Mouse (Mus musculus) forebrain, embryonic 10.5 days (tissue): ENCODE data around the gene Dnmt3b. TPM values are rescaled to one million over a fixed set of nuclear protein-coding genes. Genes with fewer than 3 reads are reported as not detected.
A peak's percentile ranks its signal among the peaks of the same experiment; 100 is the strongest.

Experiments
- DNase-seq: peaks from one replicate; pipeline ENCODE4 v3.0.0-alpha.2; 2017; ENCODE audit warnings: low spot score; ENCODE audit errors: extremely low spot score
- H3K27ac ChIP-seq: fragments of 300-500 bp; sonication (generic); 2 replicates; pipeline ENCODE4 v1.5.1; 2016; ENCODE audit warnings: mild to moderate bottlenecking
- H3K27me3 ChIP-seq: fragments of 300-500 bp; sonication (generic); 2 replicates; pipeline ENCODE4 v1.6.1; 2016; ENCODE audit warnings: mild to moderate bottlenecking; ENCODE audit not compliant: poor library complexity, severe bottlenecking
- H3K36me3 ChIP-seq: fragments of 300-500 bp; sonication (generic); replicated peaks from 2 replicates; pipeline ENCODE4 v1.6.1; 2016; ENCODE audit warnings: mild to moderate bottlenecking, moderate library complexity
- H3K4me1 ChIP-seq: fragments of 300-500 bp; sonication (generic); 2 replicates; pipeline ENCODE4 v1.6.1; 2016
- H3K4me3 ChIP-seq: fragments of 300-500 bp; sonication (generic); 2 replicates; pipeline ENCODE4 v1.5.1; 2016; ENCODE audit warnings: mild to moderate bottlenecking, moderate library complexity
- H3K9me3 ChIP-seq: fragments of 300-500 bp; sonication (generic); 2 replicates; pipeline ENCODE4 v1.6.1; 2016; ENCODE audit warnings: mild to moderate bottlenecking, moderate library complexity
- WGBS: fragments of 180-500 bp; shearing (Covaris S2); methylation state at CpG from one replicate; pipeline ENCODE4 v1.1.7; 2016; 5-methylcytosine and 5-hydroxymethylcytosine counted together
- polyA plus RNA-seq: library from polyadenylated mRNA; unstranded; fragments of >200 nt; fragmentation: Nextera tagmentation; extraction: Ambion mirVana; gene quantifications from 2 replicates; pipeline ENCODE4 v1.2.1, GENCODE M21; 2016

The Dnmt3b gene
- 24.8 and 26.9 TPM in 2 replicates for polyA plus RNA-seq

DNA sequence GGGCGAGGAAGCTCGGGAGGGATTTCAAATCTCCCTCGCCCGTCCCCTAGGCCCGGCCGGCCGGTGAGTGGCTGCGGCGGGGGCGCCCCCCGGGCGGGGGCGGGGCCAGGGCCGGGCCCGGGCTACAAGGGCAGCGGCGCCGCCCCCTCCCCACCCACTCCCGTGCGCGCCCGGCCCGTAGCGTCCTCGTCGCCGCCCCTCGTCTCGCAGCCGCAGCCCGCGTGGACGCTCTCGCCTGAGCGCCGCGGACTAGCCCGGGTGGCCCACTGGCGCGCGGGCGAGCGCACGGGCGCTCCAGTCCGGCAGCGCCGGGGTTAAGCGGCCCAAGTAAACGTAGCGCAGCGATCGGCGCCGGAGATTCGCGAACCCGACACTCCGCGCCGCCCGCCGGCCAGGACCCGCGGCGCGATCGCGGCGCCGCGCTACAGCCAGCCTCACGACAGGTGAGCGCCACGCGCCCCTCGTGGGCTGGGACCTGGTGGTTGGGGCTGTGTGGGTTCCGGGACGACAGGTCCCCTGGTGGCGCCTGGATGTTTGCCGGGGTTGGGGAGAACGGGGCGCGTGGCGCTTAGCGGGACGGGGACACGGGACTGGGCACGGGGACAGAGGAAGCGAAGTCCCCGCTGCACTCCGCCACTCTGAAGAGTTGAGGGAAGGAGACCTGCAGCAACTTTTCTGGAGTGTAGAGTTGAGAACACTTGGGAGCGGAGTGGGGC is at the start of gene Dnmt3b:
Dnmt3b (plus strand) TSS at position 153 of the 716 bp plus-strand sequence.
- peak within 1 kb of the TSS; percentile 87 for H3K4me3 ChIP-seq
- H3K4me1 ChIP-seq = peaks cover 50% of the 10 kb centered on the region
- peak; percentile 69 for DNase-seq
- no peaks in the 10 kb centered on the region for H3K9me3 ChIP-seq
- under 1% methylated on average over 86 of the region's 93 CpGs for WGBS
- H3K27me3 ChIP-seq = peaks cover 20% of the 10 kb centered on the region
- H3K27ac ChIP-seq = peak within 1 kb of the TSS; percentile 93
- peaks cover 4% of the 10 kb centered on the region; the same call in 1 of the 2 replicates for H3K36me3 ChIP-seq

DNA sequence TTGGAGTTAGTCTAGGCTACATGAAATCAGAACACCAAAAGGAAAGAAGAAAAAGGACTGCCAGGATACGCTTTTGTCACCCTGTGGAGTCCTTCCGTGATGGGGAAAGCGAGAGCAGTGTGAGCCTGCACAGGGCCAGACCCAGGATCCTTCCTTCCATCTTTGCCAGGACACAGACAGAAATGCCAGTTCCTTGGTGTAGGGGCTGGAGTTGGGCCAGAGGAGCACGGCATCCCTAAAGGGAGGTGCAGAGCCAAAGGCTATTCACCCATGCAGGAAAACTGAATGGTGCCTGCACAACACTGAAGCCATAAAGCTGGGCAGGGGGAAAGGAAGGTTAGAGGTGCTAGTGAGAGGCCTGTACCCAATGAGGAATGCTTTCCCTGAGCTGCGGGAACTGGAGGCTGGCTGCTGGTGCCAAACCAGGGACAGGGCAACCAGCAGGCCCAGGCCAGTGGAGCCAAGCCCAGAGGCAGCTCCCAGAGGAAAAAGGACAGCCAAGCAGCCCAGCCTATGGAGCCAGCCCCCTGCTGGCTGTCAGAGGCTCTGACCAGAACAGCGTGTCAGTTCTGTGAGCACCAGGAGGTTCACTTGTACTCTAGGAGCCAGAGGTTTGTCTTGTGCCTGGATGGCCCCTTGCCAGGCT is 49.1 kb upstream of the Dnmt3b start:
- peaks cover 26% of the 10 kb centered on the region for H3K4me1 ChIP-seq
- no peaks in the 10 kb centered on the region for H3K27me3 ChIP-seq
- no peaks in the 10 kb centered on the region for H3K9me3 ChIP-seq
- no peak for DNase-seq
- no peak overlapping the region for H3K4me3 ChIP-seq
- WGBS = 60% methylated on average over 6 of the region's 6 CpGs
- H3K27ac ChIP-seq = peak overlapping the region; percentile 25
- H3K36me3 ChIP-seq = no peaks in the 10 kb centered on the region

DNA sequence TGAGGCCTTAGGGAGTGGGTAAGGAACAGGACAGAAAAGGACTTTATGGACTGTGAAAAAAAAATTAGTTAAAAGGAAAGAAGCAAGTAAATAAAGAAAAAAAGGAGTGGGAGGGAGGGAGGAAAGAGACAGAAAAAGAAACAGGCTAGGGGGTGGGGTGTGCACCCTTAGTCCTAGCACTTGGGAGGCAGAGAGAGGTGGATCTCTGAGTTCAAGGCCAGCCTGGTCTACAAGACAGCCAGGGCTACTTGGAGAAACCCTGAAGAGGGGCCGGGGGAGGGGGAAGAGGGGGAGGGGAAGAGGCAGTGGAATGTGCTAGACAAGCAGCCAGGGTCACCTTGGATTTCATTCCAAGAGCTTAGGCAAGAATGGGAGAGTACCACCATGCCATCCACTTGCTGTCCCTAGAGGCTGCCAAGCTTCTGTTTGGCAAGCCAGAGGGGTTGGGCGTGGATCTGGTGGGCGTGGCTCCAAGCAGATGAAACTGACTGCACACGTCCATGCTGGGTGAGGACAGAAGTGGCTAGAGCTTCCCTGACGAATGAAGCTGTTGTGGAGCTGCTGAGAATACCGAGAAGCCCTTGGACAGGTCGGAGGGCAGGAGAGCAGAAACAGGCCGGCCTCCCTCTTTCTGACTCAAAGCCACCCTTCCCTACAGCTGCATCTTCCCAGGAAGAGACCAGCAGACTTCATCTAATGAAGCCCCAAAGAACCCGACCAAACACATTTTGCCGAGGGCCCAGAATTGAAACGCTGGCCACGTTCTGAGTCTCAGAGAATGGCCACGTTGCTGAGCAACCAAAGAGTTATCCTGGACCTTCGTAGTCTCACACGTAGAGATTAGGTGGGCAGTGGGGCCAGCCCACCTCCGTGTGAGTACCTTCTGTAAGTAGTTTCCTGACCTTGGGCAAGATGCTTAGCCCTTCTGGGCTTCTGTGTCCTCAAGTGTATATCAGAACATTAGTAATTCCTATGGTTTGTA is 48.3 kb upstream of the Dnmt3b start:
- no peak for DNase-seq
- 64% methylated on average over 16 of the region's 16 CpGs for WGBS
- Histone ChIP-seq H3K36me3 (no peaks in the 10 kb centered on the region), H3K9me3 (no peaks in the 10 kb centered on the region), H3K4me1 (peaks cover 26% of the 10 kb centered on the region), H3K4me3 (no peak overlapping the region), H3K27me3 (no peaks in the 10 kb centered on the region), H3K27ac (no peak overlapping the region; the same call in 1 of the 2 replicates)

DNA sequence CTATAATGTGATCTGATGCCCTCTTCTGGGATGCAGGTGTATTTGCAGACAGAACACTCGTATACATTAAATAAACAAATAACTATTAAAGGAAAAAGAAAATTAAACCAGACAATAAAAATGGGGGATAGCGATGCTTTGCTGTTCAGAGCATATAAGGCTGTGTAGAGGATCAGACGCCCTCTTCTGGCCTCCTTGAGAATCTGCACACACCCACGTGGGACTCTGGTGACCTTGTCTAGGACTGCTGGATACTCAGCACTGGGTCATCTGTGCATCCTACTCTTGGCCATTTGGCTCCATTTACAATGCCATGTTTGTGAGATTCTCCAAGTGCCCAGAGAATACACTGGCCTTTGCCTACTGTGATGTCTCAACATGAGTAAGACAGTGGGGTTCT is 45.5 kb upstream of the Dnmt3b start:
- no peak overlapping the region for H3K27ac ChIP-seq
- no peak for DNase-seq
- H3K9me3 ChIP-seq = no peaks in the 10 kb centered on the region
- peaks cover 17% of the 10 kb centered on the region for H3K4me1 ChIP-seq
- no peaks in the 10 kb centered on the region for H3K27me3 ChIP-seq
- no peak overlapping the region for H3K4me3 ChIP-seq
- H3K36me3 ChIP-seq = no peaks in the 10 kb centered on the region
- 38% methylated on average over 4 of the region's 4 CpGs for WGBS

DNA sequence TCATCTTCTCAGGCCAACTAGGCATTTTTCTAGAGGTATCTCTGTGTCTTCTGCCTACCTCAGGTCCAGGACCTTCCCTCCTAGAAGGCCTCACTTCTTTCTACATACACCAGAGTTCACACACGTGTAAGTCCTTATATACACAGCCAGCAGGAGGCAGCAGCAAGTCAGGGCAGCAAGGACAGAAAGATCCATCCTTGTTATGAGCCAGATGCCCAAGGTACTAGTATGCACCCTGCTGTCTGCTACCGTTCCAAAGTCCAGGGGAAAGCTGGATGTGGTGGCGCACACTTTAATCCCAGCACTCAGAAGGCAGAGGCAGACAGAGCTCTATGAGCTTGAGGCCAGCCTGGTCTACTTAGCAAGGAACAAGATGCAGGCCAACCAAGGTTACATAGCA is 42.8 kb upstream of the Dnmt3b start:
- H3K4me1 ChIP-seq = peaks cover 29% of the 10 kb centered on the region
- H3K27me3 ChIP-seq = no peaks in the 10 kb centered on the region
- no peak overlapping the region for H3K27ac ChIP-seq
- no peaks in the 10 kb centered on the region for H3K9me3 ChIP-seq
- WGBS = 80% methylated on average over 3 of the region's 3 CpGs
- H3K36me3 ChIP-seq = no peaks in the 10 kb centered on the region
- H3K4me3 ChIP-seq = no peak overlapping the region
- no peak for DNase-seq

DNA sequence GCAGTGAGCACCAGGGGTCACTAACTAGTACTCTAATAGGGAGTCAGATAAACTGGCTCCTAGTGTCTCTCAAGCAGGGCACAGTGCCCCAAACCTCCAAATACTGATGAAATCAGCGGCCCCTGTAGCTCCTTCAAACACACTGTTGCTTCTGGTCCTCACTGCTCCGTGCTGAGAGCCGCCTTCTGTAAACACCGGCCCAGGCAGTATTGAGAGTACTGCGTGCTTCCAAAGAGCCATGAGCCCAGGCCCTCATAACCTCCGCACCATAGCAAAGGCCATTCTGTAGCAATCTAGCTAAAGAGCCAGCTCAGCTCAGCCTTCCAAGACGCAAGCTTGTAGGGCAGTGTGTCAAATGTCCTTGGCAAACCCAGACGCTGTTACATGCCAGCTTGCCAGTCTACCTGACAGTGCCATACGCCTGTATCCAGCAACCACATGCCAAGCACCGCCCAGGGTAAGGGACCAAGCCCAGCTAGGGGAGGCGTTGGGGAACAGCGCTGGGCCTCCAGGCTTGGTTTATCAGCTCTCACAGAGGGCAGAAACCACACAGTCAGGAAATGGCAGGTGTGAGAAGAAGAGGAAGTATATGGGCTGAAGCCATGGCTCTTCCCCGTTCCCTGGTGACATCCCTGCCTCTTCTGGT is 41.3 kb upstream of the Dnmt3b start:
- DNase-seq = no peak
- WGBS = 87% methylated on average over 13 of the region's 13 CpGs
- Histone ChIP-seq H3K27me3 (no peaks in the 10 kb centered on the region), H3K9me3 (no peaks in the 10 kb centered on the region), H3K36me3 (no peaks in the 10 kb centered on the region), H3K27ac (peak overlapping the region; percentile 33; the same call in 1 of the 2 replicates), H3K4me1 (peaks cover 41% of the 10 kb centered on the region), H3K4me3 (no peak overlapping the region)

DNA sequence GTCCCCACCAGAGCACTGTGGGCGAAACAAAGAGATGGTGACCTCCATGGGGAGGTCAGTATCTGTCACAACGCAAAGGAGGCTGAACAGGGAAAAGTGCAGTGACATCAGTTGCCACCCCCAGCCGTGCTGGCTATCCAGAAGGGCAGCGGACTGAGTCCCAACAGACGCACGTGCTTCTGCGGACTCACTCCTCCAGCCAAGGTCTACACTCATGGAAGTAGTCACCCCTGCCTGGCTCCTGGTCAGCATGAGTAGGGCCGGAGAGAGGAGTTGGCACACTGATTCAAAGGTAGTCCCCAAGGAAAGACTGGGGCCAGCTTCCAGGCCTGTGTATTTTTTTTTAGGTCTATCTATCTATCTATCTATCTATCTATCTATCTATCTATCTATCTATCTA is 40.2 kb upstream of the Dnmt3b start:
- H3K27ac ChIP-seq = peak overlapping the region; percentile 87; the same call in 1 of the 2 replicates
- no peak for DNase-seq
- 68% methylated on average over 8 of the region's 8 CpGs for WGBS
- H3K9me3 ChIP-seq = no peaks in the 10 kb centered on the region
- no peaks in the 10 kb centered on the region for H3K27me3 ChIP-seq
- H3K4me1 ChIP-seq = peaks cover 43% of the 10 kb centered on the region
- H3K4me3 ChIP-seq = no peak overlapping the region
- H3K36me3 ChIP-seq = no peaks in the 10 kb centered on the region

DNA sequence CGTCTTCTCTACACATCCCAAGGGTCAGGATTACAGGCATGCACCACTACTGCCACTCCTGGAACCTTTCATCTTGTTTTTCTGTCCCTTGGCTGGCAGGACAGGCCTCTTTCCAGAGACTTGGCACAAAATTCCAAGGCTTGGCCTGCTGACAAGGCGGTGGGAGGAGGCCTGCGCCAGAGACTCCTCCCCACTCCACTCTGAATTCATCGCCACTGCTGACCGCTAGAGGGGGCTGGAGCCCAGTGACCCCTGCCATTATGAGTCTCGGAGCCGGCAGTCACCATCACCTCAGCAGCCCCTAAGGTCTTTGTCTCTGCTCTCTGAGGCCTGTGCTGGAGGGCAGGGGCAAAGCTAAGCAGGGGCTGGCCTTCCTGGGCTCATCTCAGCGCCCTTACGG is 39.7 kb upstream of the Dnmt3b start:
- H3K27ac ChIP-seq = peak overlapping the region; percentile 87
- DNase-seq = peak; percentile 86
- H3K36me3 ChIP-seq = no peaks in the 10 kb centered on the region
- 7% methylated on average over 9 of the region's 9 CpGs for WGBS
- H3K4me3 ChIP-seq = 0 out of 2 replicates have a peak overlapping the region, but pooled peaks have one; percentile 2
- H3K9me3 ChIP-seq = no peaks in the 10 kb centered on the region
- peaks cover 43% of the 10 kb centered on the region for H3K4me1 ChIP-seq
- H3K27me3 ChIP-seq = no peaks in the 10 kb centered on the region

DNA sequence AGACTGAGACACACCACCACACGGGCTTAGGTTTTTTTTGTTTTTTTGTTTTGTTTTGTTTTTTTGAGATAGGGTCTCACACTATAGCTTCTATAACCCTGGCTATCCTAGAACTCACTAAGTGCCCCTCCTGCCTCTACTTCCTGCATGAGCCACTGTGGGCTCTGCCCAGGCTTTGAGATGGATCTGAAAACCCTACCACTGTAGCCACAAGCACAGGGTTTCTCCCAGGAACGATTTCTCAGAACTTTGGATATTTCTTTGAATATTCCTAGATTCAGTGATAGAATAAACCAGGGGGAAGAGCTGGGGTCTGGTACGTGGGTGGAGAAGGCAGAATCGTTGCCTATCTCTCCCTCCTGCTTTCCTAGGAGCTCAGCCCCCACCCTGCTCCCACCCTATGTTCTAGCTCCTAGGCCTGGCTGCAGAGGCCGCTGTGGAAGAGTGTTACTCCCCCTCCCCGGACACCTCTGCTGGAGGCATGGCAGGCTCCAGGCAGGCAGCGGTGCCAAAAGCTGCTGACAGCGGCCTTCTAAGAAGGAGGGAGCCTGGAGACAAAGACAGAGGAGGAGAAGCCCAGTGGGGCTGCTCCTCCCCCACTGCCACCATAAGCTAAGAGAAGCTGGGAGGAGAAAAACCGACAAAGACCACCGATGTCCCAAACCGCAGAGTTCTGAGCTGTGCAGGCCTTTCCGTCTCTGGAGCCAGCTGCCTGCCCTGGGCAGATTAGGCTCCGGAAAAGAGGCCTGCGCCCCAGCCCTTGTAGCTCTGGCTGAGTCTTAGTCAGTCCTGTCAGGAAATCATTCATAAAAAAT is 38.6 kb upstream of the Dnmt3b start:
- no peaks in the 10 kb centered on the region for H3K27me3 ChIP-seq
- H3K9me3 ChIP-seq = no peaks in the 10 kb centered on the region
- 13% methylated on average over 14 of the region's 14 CpGs for WGBS
- H3K4me3 ChIP-seq = no peak overlapping the region; the same call in 1 of the 2 replicates
- peak overlapping the region; percentile 87 for H3K27ac ChIP-seq
- DNase-seq = peak; percentile 32
- no peaks in the 10 kb centered on the region for H3K36me3 ChIP-seq
- peaks cover 43% of the 10 kb centered on the region for H3K4me1 ChIP-seq

DNA sequence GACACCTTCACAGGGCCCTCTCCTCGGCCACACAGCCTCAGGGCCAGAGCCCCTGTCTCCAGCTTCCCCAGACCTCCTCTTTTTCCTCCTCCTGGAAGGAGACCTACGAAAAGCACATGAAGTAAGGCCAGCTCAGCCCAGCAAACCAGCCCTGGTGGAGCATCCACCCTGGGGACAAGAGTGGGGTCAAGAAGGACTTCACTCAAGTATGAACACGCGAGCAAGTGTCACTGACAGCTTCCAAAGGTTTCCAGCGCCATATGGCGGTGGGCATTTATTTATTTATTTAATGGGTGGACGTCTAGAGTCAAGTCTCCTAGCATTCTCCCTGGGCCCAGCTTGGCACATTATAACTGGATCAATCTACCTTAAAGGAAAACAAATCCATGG is 38.0 kb upstream of the Dnmt3b start:
- Histone ChIP-seq H3K4me1 (peaks cover 43% of the 10 kb centered on the region), H3K9me3 (no peaks in the 10 kb centered on the region), H3K27ac (peak overlapping the region; percentile 87), H3K36me3 (no peaks in the 10 kb centered on the region), H3K27me3 (no peaks in the 10 kb centered on the region), H3K4me3 (no peak overlapping the region; the same call in 1 of the 2 replicates)
- DNase-seq = no peak
- WGBS = 66% methylated on average over 7 of the region's 7 CpGs

DNA sequence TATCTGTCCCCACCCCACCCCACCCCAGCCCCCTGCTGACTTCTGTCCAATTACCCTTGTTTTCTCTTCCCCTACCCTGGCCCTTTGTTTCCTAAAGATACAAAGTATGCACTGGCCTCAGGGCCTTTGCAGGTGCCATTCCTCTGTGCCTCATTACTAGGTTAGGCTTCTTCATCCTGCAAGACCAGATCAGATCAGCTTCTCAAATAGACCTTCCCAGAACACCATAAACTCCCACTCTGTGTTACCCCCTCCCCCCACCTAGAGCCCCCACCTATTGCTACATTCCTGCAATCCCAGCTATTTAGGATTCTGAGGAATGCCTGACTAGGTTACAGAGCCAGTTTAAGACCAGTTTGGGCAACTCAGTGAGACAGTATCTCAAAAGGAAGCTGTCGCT is 37.5 kb upstream of the Dnmt3b start:
- H3K4me3 ChIP-seq = no peak overlapping the region
- H3K27me3 ChIP-seq = no peaks in the 10 kb centered on the region
- 98% methylated on average over 1 of the region's 1 CpGs for WGBS
- DNase-seq = no peak
- no peaks in the 10 kb centered on the region for H3K9me3 ChIP-seq
- H3K4me1 ChIP-seq = peaks cover 43% of the 10 kb centered on the region
- H3K27ac ChIP-seq = peak overlapping the region; percentile 87; the same call in 1 of the 2 replicates
- H3K36me3 ChIP-seq = no peaks in the 10 kb centered on the region
